Mouse (Mus musculus) kidney, adult 2 months (tissue): ENCODE measurements around the gene Ahcyl2. TPM values are rescaled to one million over a fixed set of nuclear protein-coding genes. Genes with fewer than 3 reads are reported as not detected.
A peak's percentile ranks its signal among the peaks of the same experiment; 100 is the strongest.

Experiments used
- DNase-seq: peaks from one replicate; pipeline ENCODE4 v3.0.0; 2021
- H3K27ac ChIP-seq: fragments of 200-500 bp; 2 replicates; pipeline ENCODE4 v1.5.1; 2012; ENCODE audit warnings: low read depth, low read length, control low read depth, inconsistent platforms; ENCODE audit not compliant: insufficient read depth
- H3K27me3 ChIP-seq: fragments of 200-500 bp; replicated peaks from 2 replicates; pipeline ENCODE4 v1.6.1; 2012; ENCODE audit warnings: mild to moderate bottlenecking, moderate library complexity, low read length, inconsistent platforms; ENCODE audit not compliant: control insufficient read depth, insufficient read depth
- H3K36me3 ChIP-seq: fragments of 200-500 bp; 2 replicates; pipeline ENCODE4 v1.6.1; 2012; ENCODE audit warnings: mild to moderate bottlenecking, moderate library complexity, low read length, inconsistent platforms; ENCODE audit not compliant: control insufficient read depth, insufficient read depth
- H3K4me1 ChIP-seq: fragments of 200-500 bp; 2 replicates; pipeline ENCODE4 v1.6.1; 2011; ENCODE audit warnings: low read length; ENCODE audit not compliant: control insufficient read depth, insufficient read depth
- H3K4me3 ChIP-seq: fragments of 200-500 bp; 2 replicates; pipeline ENCODE4 v1.5.1; 2011; ENCODE audit warnings: mild to moderate bottlenecking, low read depth, low read length, control low read depth; ENCODE audit not compliant: insufficient read depth
- CTCF ChIP-seq: fragments of 200-500 bp; conservative IDR thresholded peaks from 2 replicates; pipeline ENCODE4 v1.5.1; 2011; ENCODE audit warnings: low read depth, mild to moderate bottlenecking, control low read depth, low read length, moderate library complexity, mixed read lengths; ENCODE audit not compliant: insufficient read depth, insufficient read length
- POLR2A ChIP-seq: fragments of 200-500 bp; IDR thresholded peaks from one replicate; pipeline ENCODE4 v1.6.1; 2011; ENCODE audit warnings: low read depth, low read length, control low read depth
- WGBS: fragments of 180-500 bp; shearing (Covaris S2); methylation state at CpG from one replicate; pipeline ENCODE4 v1.1.7; 2018; 5-methylcytosine and 5-hydroxymethylcytosine counted together
- polyA plus RNA-seq: library from polyadenylated mRNA; depleted of rRNA; stranded (reverse); fragments of >200 nt; gene quantifications from 2 replicates; pipeline ENCODE4 v1.2.3, GENCODE M21; 2012

Ahcyl2 gene
- polyA plus RNA-seq, 1 experiment, result 122 TPM

GRCm38 (mm10) chr6:29793520-29793919, 25.7 kb downstream of the Ahcyl2 start:
- TF ChIP-seq POLR2A (no peak), CTCF (no peak)
- H3K27ac ChIP-seq, result no peak overlapping the region
- H3K36me3 ChIP-seq, result no peaks in the 10 kb centered on the region; the same call in 1 of the 2 replicates
- no peaks in the 10 kb centered on the region for H3K27me3 ChIP-seq
- peaks cover 4% of the 10 kb centered on the region; the same call in 1 of the 2 replicates for H3K4me1 ChIP-seq
- no peak overlapping the region for H3K4me3 ChIP-seq
- DNase-seq, result no peak
- 82% methylated on average over 1 of the region's 1 CpGs for WGBS

- Histone ChIP-seq H3K36me3 (no peaks in the 10 kb centered on the region; the same call in 1 of the 2 replicates), H3K4me3 (no peak overlapping the region), H3K4me1 (peaks cover under 1% of the 10 kb centered on the region; the same call in 1 of the 2 replicates), H3K27me3 (no peaks in the 10 kb centered on the region), H3K27ac (no peak overlapping the region)
- peak; percentile 27 for DNase-seq
- TF ChIP-seq POLR2A, result no peak
- TF ChIP-seq CTCF, result no peak
- WGBS, result 66% methylated on average over 6 of the region's 6 CpGs
Measured at GRCm38 (mm10) chr6:29794582-29794981, 26.8 kb downstream of the Ahcyl2 start.

GRCm38 (mm10) chr6:29802979-29803378, 35.2 kb downstream of the Ahcyl2 start:
- Histone ChIP-seq H3K27me3 (no peaks in the 10 kb centered on the region), H3K36me3 (no peaks in the 10 kb centered on the region; the same call in 1 of the 2 replicates), H3K4me1 (peaks cover 16% of the 10 kb centered on the region; the same call in 1 of the 2 replicates), H3K4me3 (no peak overlapping the region), H3K27ac (peak overlapping the region; percentile 88; the same call in 1 of the 2 replicates)
- 69% methylated on average over 1 of the region's 1 CpGs for WGBS
- TF ChIP-seq POLR2A (no peak), CTCF (no peak)
- no peak for DNase-seq

GRCm38 (mm10) chr6:29804006-29804405, 36.2 kb downstream of the Ahcyl2 start:
- peak; percentile 72 for DNase-seq
- H3K36me3 ChIP-seq, result no peaks in the 10 kb centered on the region; the same call in 1 of the 2 replicates
- H3K4me3 ChIP-seq, result no peak overlapping the region
- WGBS, result 43% methylated on average over 3 of the region's 3 CpGs
- no peaks in the 10 kb centered on the region for H3K27me3 ChIP-seq
- no peak for TF ChIP-seq POLR2A
- no peak for TF ChIP-seq CTCF
- peak overlapping the region; percentile 88 for H3K27ac ChIP-seq
- peaks cover 16% of the 10 kb centered on the region; the same call in 1 of the 2 replicates for H3K4me1 ChIP-seq

- peaks cover 16% of the 10 kb centered on the region; the same call in 1 of the 2 replicates for H3K4me1 ChIP-seq
- TF ChIP-seq POLR2A, result no peak
- TF ChIP-seq CTCF, result no peak
- H3K36me3 ChIP-seq, result no peaks in the 10 kb centered on the region; the same call in 1 of the 2 replicates
- H3K4me3 ChIP-seq, result no peak overlapping the region
- no peaks in the 10 kb centered on the region for H3K27me3 ChIP-seq
- H3K27ac ChIP-seq, result no peak overlapping the region
- WGBS, result 79% methylated on average over 2 of the region's 2 CpGs
- DNase-seq, result no peak
Measured at GRCm38 (mm10) chr6:29805381-29805780, 37.6 kb downstream of the Ahcyl2 start.

GRCm38 (mm10) chr6:29812076-29812475, 44.3 kb downstream of the Ahcyl2 start:
- peaks cover 2% of the 10 kb centered on the region; the same call in 1 of the 2 replicates for H3K4me1 ChIP-seq
- H3K36me3 ChIP-seq, result no peaks in the 10 kb centered on the region; the same call in 1 of the 2 replicates
- H3K4me3 ChIP-seq, result no peak overlapping the region
- no peak for DNase-seq
- no peaks in the 10 kb centered on the region for H3K27me3 ChIP-seq
- TF ChIP-seq POLR2A (no peak), CTCF (no peak)
- 94% methylated on average over 2 of the region's 2 CpGs for WGBS
- H3K27ac ChIP-seq, result no peak overlapping the region

GRCm38 (mm10) chr6:29812651-29813050, 44.8 kb downstream of the Ahcyl2 start:
- Histone ChIP-seq H3K27ac (no peak overlapping the region), H3K27me3 (no peaks in the 10 kb centered on the region), H3K4me1 (peaks cover 2% of the 10 kb centered on the region; the same call in 1 of the 2 replicates), H3K4me3 (no peak overlapping the region), H3K36me3 (no peaks in the 10 kb centered on the region; the same call in 1 of the 2 replicates)
- DNase-seq, result no peak
- no peak for TF ChIP-seq POLR2A
- TF ChIP-seq CTCF, result no peak
- 15% methylated on average over 1 of the region's 1 CpGs for WGBS

- DNase-seq, result peak; percentile 66
- TF ChIP-seq CTCF (no peak), POLR2A (no peak)
- peak overlapping the region; percentile 22; the same call in 1 of the 2 replicates for H3K27ac ChIP-seq
- peaks cover 5% of the 10 kb centered on the region; the same call in 1 of the 2 replicates for H3K4me1 ChIP-seq
- no peaks in the 10 kb centered on the region for H3K36me3 ChIP-seq
- H3K4me3 ChIP-seq, result no peak overlapping the region
- 6% methylated on average over 2 of the region's 2 CpGs for WGBS
- H3K27me3 ChIP-seq, result no peaks in the 10 kb centered on the region
Measured at GRCm38 (mm10) chr6:29814616-29815015, 46.8 kb downstream of the Ahcyl2 start.
